Mouse (Mus musculus) kidney, adult 8-10 months (tissue): ENCODE results near the gene Vmn1r3.
"Not testable (repeated sequence)": the region's sequence is repeated elsewhere in the genome, so short reads cannot be mapped to it uniquely, and the experiment has no call there.

Experiments used
- DNase-seq, 2 experiments: peaks; one replicate each; pipeline ENCODE4 v3.0.0; 2022

The Vmn1r3 gene

GRCm38 (mm10) chr4:3185258-3185657, at the start of gene Vmn1r3:
Gene Vmn1r3, minus strand, starts transcription at chr4:3185358.
- DNase-seq = not testable (repeated sequence)

GRCm38 (mm10) chr4:3232053-3232452, 46.9 kb upstream of the Vmn1r3 start:
- peak; percentile 30 to 53 for DNase-seq

GRCm38 (mm10) chr4:3230908-3231684, 45.9 kb upstream of the Vmn1r3 start:
- peak; percentile 49 to 63 for DNase-seq

GRCm38 (mm10) chr4:3229532-3229931, 44.4 kb upstream of the Vmn1r3 start:
- no peak for DNase-seq

- no peak for DNase-seq
These were observed 43.3 kb upstream of the Vmn1r3 start for GRCm38 (mm10) chr4:3228476-3228875.

- no peak for DNase-seq
These were observed 42.6 kb upstream of the Vmn1r3 start for GRCm38 (mm10) chr4:3227751-3228150.

- DNase-seq = no peak
These were observed 41.3 kb upstream of the Vmn1r3 start for GRCm38 (mm10) chr4:3226488-3226887.

GRCm38 (mm10) chr4:3225416-3225815, 40.3 kb upstream of the Vmn1r3 start:
- not testable (repeated sequence) for DNase-seq

- DNase-seq = not testable (repeated sequence)
These were observed 39.7 kb upstream of the Vmn1r3 start for GRCm38 (mm10) chr4:3224848-3225247.

- DNase-seq = not testable (repeated sequence)
These were observed 38.5 kb upstream of the Vmn1r3 start for GRCm38 (mm10) chr4:3223483-3224209.

- not testable (repeated sequence) for DNase-seq
These were observed 31.2 kb upstream of the Vmn1r3 start for GRCm38 (mm10) chr4:3216382-3216781.

GRCm38 (mm10) chr4:3213349-3213748, 28.2 kb upstream of the Vmn1r3 start:
- not testable (repeated sequence) for DNase-seq

- not testable (repeated sequence) for DNase-seq
These were observed 24.6 kb upstream of the Vmn1r3 start for GRCm38 (mm10) chr4:3209643-3210217.

GRCm38 (mm10) chr4:3176746-3177490, 8.2 kb downstream of the Vmn1r3 start:
- DNase-seq = not testable (repeated sequence)

- not testable (repeated sequence) for DNase-seq
These were observed 9.0 kb downstream of the Vmn1r3 start for GRCm38 (mm10) chr4:3176195-3176594.

GRCm38 (mm10) chr4:3175756-3176155, 9.4 kb downstream of the Vmn1r3 start:
- DNase-seq = not testable (repeated sequence)

GRCm38 (mm10) chr4:3174586-3174985, 10.6 kb downstream of the Vmn1r3 start:
- DNase-seq = not testable (repeated sequence)

GRCm38 (mm10) chr4:3167020-3167419, 18.1 kb downstream of the Vmn1r3 start, which contains the start of gene Vmn1r2:
Gene Vmn1r2, plus strand, starts transcription at chr4:3167320.
- DNase-seq = not testable (repeated sequence)

GRCm38 (mm10) chr4:3165046-3165445, 20.1 kb downstream of the Vmn1r3 start:
- DNase-seq = no peak

GRCm38 (mm10) chr4:3164429-3164828, 20.7 kb downstream of the Vmn1r3 start:
- not testable (repeated sequence) for DNase-seq

- DNase-seq = not testable (repeated sequence)
These were observed 31.8 kb downstream of the Vmn1r3 start for GRCm38 (mm10) chr4:3153320-3153719.

- DNase-seq = not testable (repeated sequence)
These were observed 37.2 kb downstream of the Vmn1r3 start for GRCm38 (mm10) chr4:3147926-3148325.
